In genomic region chr2:24188189-24188588, GRCm38 (mm10) we compare ENCODE assay signal across 18 mouse cellular contexts. TPM values are rescaled to one million over a fixed set of nuclear protein-coding genes. Genes with fewer than 3 reads are reported as not detected.
A peak's percentile ranks its signal among the peaks of the same experiment; 100 is the strongest.
DNase-seq lines count a peak whose midpoint lies in the region; ATAC-seq and TF ChIP-seq lines count a peak whose summit lies in the region.
"Had no signal": no experiment of that assay in that cellular context is flagged by ENCODE, and none has a peak within 500 bp of the region (broad histone marks: within the 10 kb centered on the region; RNA-seq: fewer than 3 reads in every experiment).

No protein-coding gene starts in this region.

- peak; percentile 37; the same call in 1 of the 2 replicates for TF ChIP-seq CTCF in kidney, postnatal 0 days (IDR thresholded peaks at IDR 0.05; ENCODE audit: low read depth)

- no peaks in the 10 kb centered on the region for H3K36me3 ChIP-seq in kidney, postnatal 0 days (ENCODE audit: insufficient read depth, low read length)
- H3K36me3 ChIP-seq: heart, embryonic 13.5 days; hindbrain, embryonic 13.5 days; limb, embryonic 10.5 days had no signal

- no peaks in the 10 kb centered on the region for H3K9me3 ChIP-seq in kidney, postnatal 0 days (replicated peaks; ENCODE audit: low read length)
- H3K9me3 ChIP-seq: forebrain, embryonic 13.5 days; heart, embryonic 13.5 days; hindbrain, embryonic 13.5 days; limb, embryonic 10.5 days had no signal

- DNase-seq in kidney, postnatal 0 days (ENCODE audit: low spot score): no peak
- DNase-seq in kidney, adult 18-20 months: no peak
- peak; percentile 3 for DNase-seq in urinary bladder, postnatal 25 days (ENCODE audit: low spot score)
- DNase-seq in urinary bladder, postnatal 4 days (ENCODE audit: low spot score in 2 of 2): no peak
- no peak for DNase-seq in c-Kit-positive CD71-positive TER-119-positive erythroid progenitor cells, embryonic 14.5 days (ENCODE audit: low spot score)
- DNase-seq in MN1 (ENCODE audit: low spot score): no peak
- DNase-seq: cerebellum, adult 11-12 months had no signal

- no peaks in the 10 kb centered on the region for H3K4me1 ChIP-seq in kidney, postnatal 0 days (replicated peaks; ENCODE audit: insufficient read depth, low read length)
- H3K4me1 ChIP-seq: forebrain, embryonic 13.5 days; heart, embryonic 13.5 days; hindbrain, embryonic 13.5 days; limb, embryonic 10.5 days had no signal

- H3K9ac ChIP-seq in kidney, postnatal 0 days (ENCODE audit: low read depth, low read length): no peak overlapping the region
- H3K9ac ChIP-seq: forebrain, embryonic 13.5 days; heart, embryonic 13.5 days; hindbrain, embryonic 13.5 days had no signal

- no peaks in the 10 kb centered on the region for H3K27me3 ChIP-seq in kidney, postnatal 0 days (ENCODE audit: insufficient read depth, low read length)
- H3K27me3 ChIP-seq: forebrain, embryonic 13.5 days; heart, embryonic 13.5 days; hindbrain, embryonic 13.5 days had no signal

- H3K4me3 ChIP-seq in kidney, postnatal 0 days (replicated peaks; ENCODE audit: low read depth, low read length): no peak overlapping the region
- H3K4me3 ChIP-seq: forebrain, embryonic 13.5 days; heart, embryonic 13.5 days; hindbrain, embryonic 13.5 days; limb, embryonic 10.5 days had no signal

- H3K4me2 ChIP-seq in kidney, postnatal 0 days (ENCODE audit: low read length): no peak overlapping the region
- H3K4me2 ChIP-seq: forebrain, embryonic 13.5 days; heart, embryonic 13.5 days; hindbrain, embryonic 13.5 days; midbrain, embryonic 11.5 days had no signal

- no peak for ATAC-seq in kidney, postnatal 0 days (replicated peaks; ENCODE audit: low FRiP score, low read depth)
- peak; percentile 49 to 59; a peak in 3 of 4 replicates for ATAC-seq in hematopoietic stem cell, adult 5-6 weeks (replicated peaks in 1 of 2; ENCODE audit: insufficient read depth in 1 of 2, low FRiP score in 2 of 2, low TSS enrichment in 1 of 2, low read depth in 1 of 2, poor library complexity in 2 of 2, severe bottlenecking in 2 of 2)
- ATAC-seq: forebrain, embryonic 13.5 days had no signal

- WGBS in kidney, postnatal 0 days: 63% methylated on average over 1 of the region's 1 CpGs

- no peak overlapping the region for H3K27ac ChIP-seq in kidney, postnatal 0 days
- H3K27ac ChIP-seq: forebrain, embryonic 13.5 days; heart, embryonic 13.5 days; hindbrain, embryonic 13.5 days; limb, embryonic 10.5 days had no signal

RNA-seq across cellular contexts. Expression of gene Il1f9, which starts 1.9 kb away (rescaled TPM):
- polyA plus RNA-seq in kidney, postnatal 0 days (2015; fragmentation: Nextera tagmentation; extraction: Ambion mirVana): 0.11 and 0.15 TPM in 2 replicates
- total RNA-seq in hematopoietic stem cell, adult 5-6 weeks (2017): 5.3 and 9.4 TPM in 2 replicates
- total RNA-seq: adrenal gland, postnatal 4 days; gastrocnemius, adult 18-20 months; layer of hippocampus, postnatal 25 days had no signal
- polyA plus RNA-seq: forebrain, embryonic 13.5 days; heart, embryonic 13.5 days; hindbrain, embryonic 13.5 days; limb, embryonic 10.5 days; midbrain, embryonic 11.5 days had no signal

RNA-seq across cellular contexts. Expression of gene Il1f6, which starts 27.0 kb away (rescaled TPM):
- polyA plus RNA-seq in kidney, postnatal 0 days (2015; fragmentation: Nextera tagmentation; extraction: Ambion mirVana): 0.58 and 0.93 TPM in 2 replicates
- not detected in 2 replicates for total RNA-seq in hematopoietic stem cell, adult 5-6 weeks (2017)
- total RNA-seq: adrenal gland, postnatal 4 days; gastrocnemius, adult 18-20 months; layer of hippocampus, postnatal 25 days had no signal
- polyA plus RNA-seq: forebrain, embryonic 13.5 days; heart, embryonic 13.5 days; hindbrain, embryonic 13.5 days; limb, embryonic 10.5 days; liver, embryonic 16.5 days; midbrain, embryonic 11.5 days had no signal

RNA-seq across cellular contexts. Expression of gene Il1f8, which starts 35.2 kb away (rescaled TPM):
- not detected in 2 replicates for polyA plus RNA-seq in kidney, postnatal 0 days (2015; fragmentation: Nextera tagmentation; extraction: Ambion mirVana)
- not detected in 2 replicates for total RNA-seq in hematopoietic stem cell, adult 5-6 weeks (2017)
- total RNA-seq: adrenal gland, postnatal 4 days; gastrocnemius, adult 18-20 months; layer of hippocampus, postnatal 25 days had no signal
- polyA plus RNA-seq: embryonic facial prominence, embryonic 14.5 days; forebrain, embryonic 13.5 days; heart, embryonic 13.5 days; hindbrain, embryonic 13.5 days; limb, embryonic 10.5 days; liver, embryonic 16.5 days; midbrain, embryonic 11.5 days had no signal
